Mouse (Mus musculus) frontal cortex, postnatal 36 days (tissue): ENCODE results near the gene Gale.

Source experiments
- DNase-seq, 2 experiments: peaks; one replicate each; pipeline ENCODE4 v3.0.0; 2022; ENCODE audit warnings: low spot score in 2 of 2

Gene Gale

GRCm38 (mm10) chr4:135943389-135943788 lies 20.1 kb upstream of the Gale start:
- DNase-seq, result no peak

GRCm38 (mm10) chr4:135945706-135946105 lies 17.8 kb upstream of the Gale start:
- no peak for DNase-seq

GRCm38 (mm10) chr4:135946278-135946658 lies 17.3 kb upstream of the Gale start, which contains the start of gene Hmgcl:
Gene Hmgcl (plus strand): TSS chr4:135946448.
- peak; percentile 93 to 95 for DNase-seq

DNA sequence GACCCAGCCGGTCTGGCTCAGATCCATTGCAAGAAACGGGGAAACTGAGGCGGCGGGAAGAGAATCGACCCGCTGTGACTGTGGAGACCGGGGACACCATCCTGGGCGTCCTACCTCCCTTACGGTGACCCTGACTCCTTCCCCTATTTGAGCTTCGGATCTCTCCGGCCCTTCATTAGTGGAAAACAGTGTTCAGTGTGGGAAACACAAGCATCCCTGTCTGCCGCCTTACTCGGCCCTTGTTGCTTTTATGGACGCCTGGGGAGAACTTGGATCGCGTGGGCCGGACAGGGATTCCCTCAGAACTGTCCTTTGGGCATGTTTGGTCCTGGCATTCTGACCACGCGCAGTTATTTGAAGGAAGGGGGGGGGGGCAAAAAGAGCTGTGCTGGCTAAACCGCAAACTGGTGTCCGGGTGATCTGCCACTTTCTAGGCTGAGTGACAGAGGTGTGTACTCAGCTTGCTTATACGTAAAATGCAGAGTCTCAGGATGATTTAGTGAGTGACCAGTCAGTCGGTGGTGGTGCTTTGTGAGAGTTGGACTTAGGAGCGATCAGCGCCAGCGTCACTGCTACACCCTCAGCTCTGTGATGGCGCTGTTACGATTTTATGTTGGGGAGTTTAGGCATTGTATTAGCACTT lies 16.7 kb upstream of the Gale start:
- no peak for DNase-seq

GRCm38 (mm10) chr4:135948142-135948541 lies 15.4 kb upstream of the Gale start:
- no peak for DNase-seq

GRCm38 (mm10) chr4:135949475-135949874 lies 14.1 kb upstream of the Gale start:
- no peak for DNase-seq

GRCm38 (mm10) chr4:135949911-135950310 lies 13.6 kb upstream of the Gale start:
- no peak for DNase-seq

- no peak for DNase-seq
These were observed 13.2 kb upstream of the Gale start for GRCm38 (mm10) chr4:135950365-135950764.

DNA sequence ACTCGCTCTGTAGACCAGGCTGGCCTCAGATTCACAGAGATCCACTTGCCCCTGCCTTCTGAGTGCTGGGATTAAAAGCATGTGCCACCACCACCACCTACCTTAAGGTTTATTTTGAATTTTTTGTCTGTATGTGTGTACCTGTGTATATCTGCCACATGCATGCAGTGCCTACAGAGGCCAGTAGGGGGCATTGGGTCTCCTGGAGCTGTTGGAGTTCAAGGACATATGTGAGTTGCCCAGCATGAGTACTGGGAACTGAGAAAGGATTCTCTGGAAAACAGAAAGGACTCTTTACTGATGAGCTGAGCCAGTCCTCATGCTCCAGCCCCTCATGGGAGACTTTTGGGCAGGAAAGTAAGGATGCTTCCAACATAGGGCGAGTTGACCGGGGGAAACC lies 12.0 kb upstream of the Gale start:
- no peak for DNase-seq

DNA sequence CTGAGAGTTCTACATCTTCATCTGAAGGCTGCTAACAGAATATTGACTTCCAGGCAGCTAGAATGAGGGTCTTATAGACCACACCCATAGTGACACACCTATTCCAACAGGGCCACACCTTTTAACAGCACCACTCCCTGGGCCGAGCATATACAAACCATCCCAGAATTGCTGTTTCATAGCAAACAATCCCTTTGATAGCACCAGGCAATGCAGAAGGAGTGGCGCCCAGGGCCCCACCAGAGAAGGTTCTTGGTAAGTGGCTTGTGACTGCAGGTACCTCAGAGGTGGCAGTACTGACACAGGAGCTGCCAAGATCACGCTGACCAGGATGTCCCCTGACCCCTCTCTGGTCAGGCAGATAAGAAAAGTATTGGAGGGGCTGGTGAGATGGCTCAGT lies 10.3 kb upstream of the Gale start:
- no peak for DNase-seq

- DNase-seq, result peak; percentile 65 to 81
These were observed 9.3 kb upstream of the Gale start for GRCm38 (mm10) chr4:135954241-135954640.

DNA sequence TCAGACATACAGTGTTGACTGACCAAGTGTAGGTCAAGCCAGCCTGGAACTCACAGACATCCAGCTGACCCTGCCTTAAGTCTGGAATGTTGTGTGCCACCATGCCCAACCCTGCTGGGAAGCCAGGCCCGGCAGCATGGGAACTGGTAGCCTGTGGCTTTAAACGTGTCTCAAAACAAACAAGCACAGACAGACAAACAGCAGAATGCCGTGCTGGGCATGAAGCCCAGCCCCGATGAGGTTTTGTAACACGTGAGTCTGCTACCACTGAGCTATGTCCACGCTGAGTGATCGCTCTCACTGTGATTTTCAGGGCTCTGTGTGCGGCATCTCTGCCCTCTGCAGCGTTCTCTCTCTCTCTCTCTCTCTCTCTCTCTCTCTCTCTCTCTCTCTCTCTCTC lies 7.6 kb upstream of the Gale start:
- DNase-seq, result no peak

GRCm38 (mm10) chr4:135958354-135958753 lies 5.2 kb upstream of the Gale start:
- DNase-seq, result no peak

DNA sequence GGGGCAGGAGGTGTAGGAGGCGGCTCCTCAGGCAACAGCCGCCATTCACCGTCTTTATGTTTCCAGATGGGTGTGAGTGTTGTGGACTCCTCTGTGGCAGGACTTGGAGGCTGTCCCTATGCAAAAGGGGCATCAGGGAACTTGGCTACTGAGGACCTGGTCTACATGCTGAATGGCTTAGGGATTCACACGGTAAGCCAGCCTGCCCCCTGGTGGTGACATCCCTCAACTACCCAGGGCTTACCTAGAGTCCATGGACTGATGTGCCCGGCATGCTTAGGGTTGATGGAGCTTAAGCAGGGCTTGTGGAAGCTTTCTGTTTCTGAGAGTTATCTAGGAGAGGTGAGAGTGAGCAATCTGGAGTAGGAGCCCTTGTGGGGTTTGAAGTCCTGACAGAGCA lies 2.8 kb upstream of the Gale start:
- DNase-seq, result peak; percentile 76 to 84

GRCm38 (mm10) chr4:135961709-135962108 lies 1.8 kb upstream of the Gale start:
- DNase-seq, result no peak

DNA sequence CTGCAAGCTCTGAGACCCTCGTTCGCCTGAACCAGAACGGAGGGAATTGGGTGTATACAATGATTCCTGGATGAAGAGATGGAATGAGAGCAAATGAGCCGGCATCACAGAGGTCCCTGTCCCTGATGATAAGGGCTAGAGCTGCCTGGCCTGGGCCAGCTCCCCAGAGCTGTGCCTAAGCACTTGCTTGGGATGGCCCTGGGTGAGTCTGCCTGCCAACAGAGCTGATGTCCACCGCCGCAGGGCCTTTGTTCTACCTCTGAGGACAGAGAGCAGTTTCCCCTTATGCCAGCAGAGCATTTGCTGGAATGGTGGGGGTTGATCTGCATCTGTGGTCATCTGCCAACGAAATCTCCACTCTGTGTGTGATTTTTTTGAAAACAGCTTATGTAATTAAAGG lies 1.3 kb upstream of the Gale start:
- no peak for DNase-seq

- DNase-seq, result no peak
These were observed 581 bp upstream of the Gale start for GRCm38 (mm10) chr4:135962946-135963345.

GRCm38 (mm10) chr4:135964426-135964825 lies 899 bp downstream of the Gale start:
- peak in 1 of 2 experiments; percentile 58 for DNase-seq

- DNase-seq, result no peak
These were observed 1.6 kb downstream of the Gale start for GRCm38 (mm10) chr4:135965113-135965512.

GRCm38 (mm10) chr4:135966283-135966682 lies 2.8 kb downstream of the Gale start:
- DNase-seq, result no peak

DNA sequence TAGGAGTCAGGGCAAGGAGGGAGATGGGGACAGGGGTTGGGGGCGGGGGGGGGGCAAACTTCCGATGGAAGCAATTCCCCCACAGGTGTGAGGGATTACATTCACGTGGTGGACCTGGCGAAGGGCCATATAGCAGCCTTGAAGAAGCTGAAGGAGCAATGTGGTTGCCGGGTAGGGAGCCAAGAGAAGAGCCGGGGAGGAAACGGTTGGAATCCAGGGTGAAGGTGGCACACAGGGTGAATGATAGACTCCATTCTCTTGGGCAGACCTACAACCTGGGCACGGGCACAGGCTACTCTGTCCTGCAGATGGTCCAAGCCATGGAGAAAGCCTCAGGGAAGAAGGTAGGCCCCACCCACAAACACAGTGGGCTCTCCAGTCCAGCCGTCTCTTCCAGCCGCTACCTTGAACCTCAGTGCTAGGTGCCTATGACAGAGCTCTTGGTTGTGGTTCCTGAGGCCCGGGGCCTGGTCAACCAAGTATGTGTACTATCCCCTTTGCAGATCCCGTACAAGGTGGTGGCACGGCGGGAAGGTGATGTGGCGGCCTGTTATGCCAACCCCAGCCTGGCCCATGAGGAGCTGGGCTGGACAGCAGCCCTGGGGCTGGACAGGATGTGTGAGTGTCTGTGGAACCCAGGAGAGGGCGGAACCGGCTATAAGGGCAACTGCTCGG lies 3.7 kb downstream of the Gale start:
- no peak for DNase-seq

DNA sequence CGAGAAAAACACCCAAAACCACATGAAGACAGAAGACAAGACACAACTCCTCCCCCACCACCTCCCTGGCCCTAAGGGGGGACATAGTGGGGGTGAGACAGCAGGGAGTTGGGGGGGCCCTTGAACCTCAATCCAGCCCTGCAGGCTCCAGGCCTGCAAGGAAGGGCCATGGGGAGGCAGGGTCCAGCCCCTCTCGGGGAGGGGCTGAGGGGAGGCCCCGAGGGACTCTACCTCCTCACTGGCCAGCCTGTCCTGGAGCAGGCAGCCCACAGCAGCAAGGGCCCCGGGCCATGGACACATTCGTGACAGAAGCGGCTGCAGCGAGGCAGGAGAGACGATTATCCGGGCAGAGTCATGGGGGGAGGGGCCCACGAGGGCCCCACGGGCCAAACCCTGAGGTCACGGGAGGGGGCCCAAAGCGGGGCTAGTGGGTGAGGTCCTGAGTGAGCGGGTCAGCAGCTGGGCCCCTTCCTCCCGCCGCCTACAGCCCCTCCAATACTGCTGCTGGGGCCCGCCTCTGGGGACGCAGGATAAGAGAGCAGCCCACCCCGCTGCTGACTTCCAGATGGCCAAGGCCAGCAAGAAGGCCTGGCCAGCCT lies 4.8 kb downstream of the Gale start:
- no peak for DNase-seq

GRCm38 (mm10) chr4:135969070-135969750 lies 5.7 kb downstream of the Gale start:
- DNase-seq, result no peak
